Mouse (Mus musculus) stomach, postnatal 0 days (tissue): Measurements from ENCODE around the gene Agrp. TPM values are rescaled to one million over a fixed set of nuclear protein-coding genes. Genes with fewer than 3 reads are reported as not detected.
A peak's percentile ranks its signal among the peaks of the same experiment; 100 is the strongest.

Source experiments
- ATAC-seq: fragments of 200-750 bp; cut with Nextera tagmentation; 2 replicates; pipeline ENCODE4 v1.8.0; 2017; ENCODE audit not compliant: low FRiP score, low TSS enrichment
- DNase-seq: peaks from one replicate; pipeline ENCODE4 v3.0.0-alpha.2; 2016; ENCODE audit warnings: low spot score
- H3K27ac ChIP-seq: fragments of 300-500 bp; sonication (generic); replicated peaks from 2 replicates; pipeline ENCODE4 v1.5.1; 2014; ENCODE audit warnings: mild to moderate bottlenecking, control low read depth
- H3K27me3 ChIP-seq: fragments of 300-500 bp; sonication (generic); 2 replicates; pipeline ENCODE4 v1.6.1; 2014; ENCODE audit warnings: low read length; ENCODE audit not compliant: control insufficient read depth, insufficient read depth
- H3K36me3 ChIP-seq: fragments of 300-500 bp; sonication (generic); 2 replicates; pipeline ENCODE4 v1.6.1; 2014; ENCODE audit warnings: low read length, mixed read lengths; ENCODE audit not compliant: control insufficient read depth, insufficient read depth
- H3K4me1 ChIP-seq: fragments of 300-500 bp; sonication (generic); replicated peaks from 2 replicates; pipeline ENCODE4 v1.6.1; 2014; ENCODE audit warnings: antibody characterized with exemption; ENCODE audit not compliant: control insufficient read depth, insufficient read depth
- H3K4me2 ChIP-seq: fragments of 300-500 bp; sonication (generic); replicated peaks from 2 replicates; pipeline ENCODE4 v1.6.1; 2014; ENCODE audit warnings: low read depth, mild to moderate bottlenecking, control low read depth, moderate library complexity
- H3K4me3 ChIP-seq: fragments of 300-500 bp; sonication (generic); 2 replicates; pipeline ENCODE4 v1.5.1; 2014; ENCODE audit warnings: low read depth, low read length, control low read depth
- H3K9ac ChIP-seq: fragments of 300-500 bp; sonication (generic); 2 replicates; pipeline ENCODE4 v1.6.1; 2014; ENCODE audit warnings: mild to moderate bottlenecking, low read length, control low read depth, mixed read lengths
- H3K9me3 ChIP-seq: fragments of 300-500 bp; sonication (generic); 2 replicates; pipeline ENCODE4 v1.6.1; 2016; ENCODE audit warnings: low read length; ENCODE audit not compliant: control insufficient read depth
- CTCF ChIP-seq: IDR thresholded peaks from 2 replicates; pipeline ENCODE4 v1.5.1; 2016; ENCODE audit warnings: antibody characterized with exemption, low read depth, mild to moderate bottlenecking, moderate library complexity
- EP300 ChIP-seq: optimal IDR thresholded peaks from 2 replicates; pipeline ENCODE3; 2016; ENCODE audit warnings: antibody characterized with exemption
- WGBS: fragments of 180-500 bp; shearing (Covaris S2); extraction: QIAGEN DNeasy Blood & Tissue Kit; methylation state at CpG from one replicate; pipeline ENCODE4 v1.1.7; 2014; 5-methylcytosine and 5-hydroxymethylcytosine counted together
- polyA plus RNA-seq: library from polyadenylated mRNA; unstranded; fragments of >200 nt; fragmentation: Nextera tagmentation; extraction: Ambion mirVana; gene quantifications from 2 replicates; pipeline ENCODE4 v1.2.1, GENCODE M21; 2015

Gene Agrp
- polyA plus RNA-seq, 1 experiment from 2014 or later = 0.45 TPM

GRCm38 (mm10) chr8:105536546-105536945, 100.6 kb downstream of the Agrp start:
- no peak for ATAC-seq
- Histone ChIP-seq H3K9ac (no peak overlapping the region), H3K9me3 (no peaks in the 10 kb centered on the region), H3K36me3 (peaks cover 12% of the 10 kb centered on the region), H3K27ac (no peak overlapping the region), H3K4me3 (no peak overlapping the region), H3K27me3 (no peaks in the 10 kb centered on the region), H3K4me2 (no peak overlapping the region), H3K4me1 (no peaks in the 10 kb centered on the region; the same call in none of the 2 replicates)
- no peak for TF ChIP-seq CTCF
- no peak for TF ChIP-seq EP300
- no peak for DNase-seq
- WGBS = 57% methylated on average over 3 of the region's 3 CpGs

DNA sequence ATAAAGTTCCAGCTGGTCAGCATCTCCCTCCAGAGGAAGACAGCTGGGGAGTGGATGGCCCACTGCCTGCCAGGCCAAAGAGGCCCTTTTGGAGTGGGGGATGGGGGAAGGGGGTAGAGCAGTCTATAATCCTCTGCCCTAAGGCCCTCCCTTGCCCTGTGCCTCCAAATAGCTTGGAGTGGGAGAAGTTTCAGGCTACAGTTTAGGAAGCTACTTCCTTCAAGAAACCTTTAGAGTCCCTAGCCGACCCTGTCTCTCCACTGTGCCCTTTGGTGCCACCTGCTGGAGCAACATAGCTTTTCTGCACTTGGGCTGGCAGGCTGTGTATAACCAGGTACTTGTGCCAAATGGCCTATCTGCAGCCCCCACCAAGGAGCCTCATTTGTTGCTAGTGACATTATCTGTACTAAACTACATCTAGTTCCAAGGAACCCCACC, 103.3 kb downstream of the Agrp start:
- H3K4me3 ChIP-seq = no peak overlapping the region
- H3K27ac ChIP-seq = peak overlapping the region; percentile 80
- no peak overlapping the region for H3K4me2 ChIP-seq
- ATAC-seq (peak; percentile 67), DNase-seq (peak; percentile 86)
- H3K9me3 ChIP-seq = no peaks in the 10 kb centered on the region
- H3K4me1 ChIP-seq = no peaks in the 10 kb centered on the region; the same call in none of the 2 replicates
- TF ChIP-seq EP300 = no peak
- peak; percentile 89 for TF ChIP-seq CTCF
- no peaks in the 10 kb centered on the region for H3K27me3 ChIP-seq
- H3K36me3 ChIP-seq = peaks cover 13% of the 10 kb centered on the region
- WGBS = 0% methylated on average over 1 of the region's 1 CpGs
- H3K9ac ChIP-seq = no peak overlapping the region

- H3K27ac ChIP-seq = peak overlapping the region; percentile 80
- no peak overlapping the region for H3K4me2 ChIP-seq
- H3K9me3 ChIP-seq = no peaks in the 10 kb centered on the region
- WGBS = 14% methylated on average over 2 of the region's 2 CpGs
- H3K4me1 ChIP-seq = no peaks in the 10 kb centered on the region; the same call in none of the 2 replicates
- DNase-seq (no peak), ATAC-seq (peak; percentile 71)
- no peak overlapping the region for H3K4me3 ChIP-seq
- no peak for TF ChIP-seq EP300
- TF ChIP-seq CTCF = no peak
- peaks cover 9% of the 10 kb centered on the region for H3K36me3 ChIP-seq
- no peak overlapping the region for H3K9ac ChIP-seq
- no peaks in the 10 kb centered on the region for H3K27me3 ChIP-seq
Measured at GRCm38 (mm10) chr8:105533439-105533838, 103.8 kb downstream of the Agrp start.

GRCm38 (mm10) chr8:105531774-105532173, 105.4 kb downstream of the Agrp start:
- no peak overlapping the region for H3K9ac ChIP-seq
- H3K4me2 ChIP-seq = no peak overlapping the region
- no peaks in the 10 kb centered on the region for H3K27me3 ChIP-seq
- 58% methylated on average over 2 of the region's 2 CpGs for WGBS
- H3K27ac ChIP-seq = no peak overlapping the region
- no peaks in the 10 kb centered on the region for H3K9me3 ChIP-seq
- H3K36me3 ChIP-seq = peaks cover 8% of the 10 kb centered on the region
- H3K4me3 ChIP-seq = no peak overlapping the region
- DNase-seq (peak; percentile 84), ATAC-seq (no peak)
- H3K4me1 ChIP-seq = no peaks in the 10 kb centered on the region; the same call in none of the 2 replicates
- peak; percentile 80 for TF ChIP-seq CTCF
- TF ChIP-seq EP300 = no peak

DNA sequence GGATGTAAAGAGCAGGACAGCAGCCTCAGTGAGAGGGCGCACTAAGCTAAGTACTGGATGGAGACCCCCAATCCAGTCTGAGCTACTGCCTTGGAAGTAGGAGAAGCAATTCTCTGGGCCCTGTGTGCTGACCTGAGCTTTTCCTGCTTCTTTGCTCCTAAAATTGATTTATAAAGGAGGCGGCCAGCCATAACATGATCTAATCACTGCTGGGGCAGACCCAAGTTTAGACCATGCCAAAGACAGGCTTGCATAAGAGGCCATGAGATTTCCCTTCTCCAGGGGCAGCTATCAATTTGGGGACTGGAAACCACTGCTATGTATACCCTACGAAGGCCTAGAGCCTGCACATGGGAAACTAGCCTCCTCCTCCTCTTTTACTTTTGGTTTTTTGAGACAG, 107.9 kb downstream of the Agrp start:
- H3K36me3 ChIP-seq = peaks cover 15% of the 10 kb centered on the region
- 78% methylated on average over 3 of the region's 3 CpGs for WGBS
- H3K27ac ChIP-seq = no peak overlapping the region
- H3K9ac ChIP-seq = no peak overlapping the region
- H3K27me3 ChIP-seq = no peaks in the 10 kb centered on the region
- no peaks in the 10 kb centered on the region; the same call in none of the 2 replicates for H3K4me1 ChIP-seq
- no peak overlapping the region for H3K4me3 ChIP-seq
- TF ChIP-seq EP300 (no peak), CTCF (no peak)
- no peak overlapping the region for H3K4me2 ChIP-seq
- no peaks in the 10 kb centered on the region for H3K9me3 ChIP-seq
- DNase-seq = no peak
- ATAC-seq = no peak

- H3K9ac ChIP-seq = no peak overlapping the region
- DNase-seq = no peak
- peaks cover 20% of the 10 kb centered on the region for H3K36me3 ChIP-seq
- H3K4me3 ChIP-seq = no peak overlapping the region
- H3K4me1 ChIP-seq = no peaks in the 10 kb centered on the region; the same call in none of the 2 replicates
- ATAC-seq = no peak
- H3K4me2 ChIP-seq = no peak overlapping the region
- no peak overlapping the region for H3K27ac ChIP-seq
- H3K9me3 ChIP-seq = no peaks in the 10 kb centered on the region
- 87% methylated on average over 1 of the region's 1 CpGs for WGBS
- H3K27me3 ChIP-seq = no peaks in the 10 kb centered on the region
- no peak for TF ChIP-seq CTCF
- no peak for TF ChIP-seq EP300
Measured at GRCm38 (mm10) chr8:105528206-105528605, 109.0 kb downstream of the Agrp start.
